14 mouse cellular contexts compared by ENCODE assay signal in the genomic region with DNA sequence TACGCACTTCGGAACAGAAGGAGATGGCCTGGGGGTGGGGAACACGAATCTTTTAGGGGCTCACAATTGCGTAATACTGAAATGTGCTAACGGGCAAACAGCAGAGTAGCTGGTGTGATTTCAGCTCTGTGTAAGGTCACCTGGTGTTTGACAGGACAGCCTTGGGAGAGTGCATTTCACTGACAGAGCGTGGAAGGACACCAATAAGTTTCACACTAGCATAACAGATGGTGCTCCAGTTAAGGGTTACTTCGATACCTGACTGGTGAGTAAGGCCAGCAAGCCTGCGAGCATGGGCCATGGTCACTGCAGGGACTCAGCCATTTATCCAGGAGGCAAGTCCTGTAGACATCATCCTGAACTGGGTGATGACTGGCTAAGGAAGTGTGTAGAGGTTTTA. TPM values are rescaled to one million over a fixed set of nuclear protein-coding genes. Genes with fewer than 3 reads are reported as not detected.
A peak's percentile ranks its signal among the peaks of the same experiment; 100 is the strongest.
DNase-seq lines count a peak whose midpoint lies in the region; ATAC-seq and TF ChIP-seq lines count a peak whose summit lies in the region.
"Had no signal": no experiment of that assay in that cellular context is flagged by ENCODE, and none has a peak within 500 bp of the region (broad histone marks: within the 10 kb centered on the region; RNA-seq: fewer than 3 reads in every experiment).

No protein-coding gene starts in this region.

- H3K27ac ChIP-seq in heart, embryonic 10.5 days: peak overlapping the region; percentile 73
- H3K27ac ChIP-seq in kidney, embryonic 15.5 days: peak overlapping the region; percentile 77
- no peak overlapping the region for H3K27ac ChIP-seq in embryonic facial prominence, embryonic 10.5 days (replicated peaks)

- H3K36me3 ChIP-seq in heart, embryonic 10.5 days: no peaks in the 10 kb centered on the region
- no peaks in the 10 kb centered on the region for H3K36me3 ChIP-seq in kidney, embryonic 15.5 days
- H3K36me3 ChIP-seq in E14TG2a.4 (ENCODE audit: insufficient read depth, low read length): peaks cover 100% of the 10 kb centered on the region
- no peaks in the 10 kb centered on the region for H3K36me3 ChIP-seq in embryonic facial prominence, embryonic 10.5 days (replicated peaks)
- H3K36me3 ChIP-seq: limb, embryonic 12.5 days had no signal

- WGBS in heart, embryonic 10.5 days: 67% methylated on average over 8 of the region's 8 CpGs
- 41% methylated on average over 8 of the region's 8 CpGs for WGBS in kidney, embryonic 15.5 days
- WGBS in embryonic facial prominence, embryonic 10.5 days: 78% methylated on average over 8 of the region's 8 CpGs

- H3K27me3 ChIP-seq in heart, embryonic 10.5 days (ENCODE audit: insufficient read depth, poor library complexity, severe bottlenecking): no peaks in the 10 kb centered on the region
- H3K27me3 ChIP-seq in kidney, embryonic 15.5 days: no peaks in the 10 kb centered on the region
- no peaks in the 10 kb centered on the region for H3K27me3 ChIP-seq in E14TG2a.4 (ENCODE audit: insufficient read depth, low read length)
- no peaks in the 10 kb centered on the region for H3K27me3 ChIP-seq in embryonic facial prominence, embryonic 10.5 days (replicated peaks; ENCODE audit: low read depth, poor library complexity, severe bottlenecking)
- H3K27me3 ChIP-seq: limb, embryonic 12.5 days had no signal

- no peak; the same call in 1 of the 2 replicates for ATAC-seq in kidney, embryonic 15.5 days (replicated peaks; ENCODE audit: low FRiP score)
- peak; percentile 36 for ATAC-seq in granulocyte monocyte progenitor cell, adult 5-6 weeks (replicated peaks; ENCODE audit: poor library complexity, severe bottlenecking)
- ATAC-seq: forebrain, embryonic 16.5 days had no signal

- H3K4me1 ChIP-seq in heart, embryonic 10.5 days: peaks cover 77% of the 10 kb centered on the region
- H3K4me1 ChIP-seq in kidney, embryonic 15.5 days: peaks cover 84% of the 10 kb centered on the region
- H3K4me1 ChIP-seq in E14TG2a.4 (replicated peaks; ENCODE audit: low read depth, low read length): peaks cover 100% of the 10 kb centered on the region
- H3K4me1 ChIP-seq in embryonic facial prominence, embryonic 10.5 days: peaks cover 41% of the 10 kb centered on the region

- no peak overlapping the region for H3K9ac ChIP-seq in kidney, embryonic 15.5 days
- H3K9ac ChIP-seq: limb, embryonic 12.5 days had no signal

- H3K4me2 ChIP-seq in kidney, embryonic 15.5 days: no peak overlapping the region
- H3K4me2 ChIP-seq: limb, embryonic 12.5 days had no signal

- H3K9me3 ChIP-seq in heart, embryonic 10.5 days: no peaks in the 10 kb centered on the region
- no peaks in the 10 kb centered on the region for H3K9me3 ChIP-seq in kidney, embryonic 15.5 days (replicated peaks)
- H3K9me3 ChIP-seq in E14TG2a.4 (ENCODE audit: low read length): no peaks in the 10 kb centered on the region
- no peaks in the 10 kb centered on the region for H3K9me3 ChIP-seq in embryonic facial prominence, embryonic 10.5 days
- H3K9me3 ChIP-seq: G1E; limb, embryonic 12.5 days had no signal

- intact Hi-C loops in heart, postnatal 36 days (cut with DNase I): no loop called here

- no peak for DNase-seq in heart, embryonic 10.5 days (ENCODE audit: low spot score)
- no peak for DNase-seq in heart, postnatal 36 days
- DNase-seq in kidney, adult 8-10 months: no peak
- DNase-seq in embryonic facial prominence, embryonic 10.5 days (ENCODE audit: low spot score): no peak
- no peak for DNase-seq in right cerebral cortex, postnatal 10 days (ENCODE audit: low spot score in 2 of 2)
- DNase-seq: adrenal gland, adult 2 months; cerebellum, postnatal 10 days; right cerebral cortex, adult 18-20 months had no signal

- no peak for TF ChIP-seq CTCF in E14TG2a.4 (conservative IDR thresholded peaks at IDR 0.05; ENCODE audit: low read length)

- H3K4me3 ChIP-seq in heart, embryonic 10.5 days: no peak overlapping the region
- no peak overlapping the region for H3K4me3 ChIP-seq in kidney, embryonic 15.5 days (replicated peaks)
- H3K4me3 ChIP-seq in E14TG2a.4 (replicated peaks; ENCODE audit: low read length): peak overlapping the region; percentile 5; the same call in 1 of the 2 replicates
- H3K4me3 ChIP-seq in embryonic facial prominence, embryonic 10.5 days: no peak overlapping the region
- H3K4me3 ChIP-seq: limb, embryonic 12.5 days had no signal

RNA-seq across cellular contexts. Expression of a gene that starts 18.7 kb away (rescaled TPM):
- polyA plus RNA-seq in heart, embryonic 10.5 days (2016; fragmentation: Nextera tagmentation; extraction: Ambion mirVana): 13.1 and 17.8 TPM in 2 replicates
- total RNA-seq in heart, postnatal 36 days (2021): 10 to 100 TPM; 30.2 to 41.1 TPM
- polyA plus RNA-seq in kidney, embryonic 15.5 days (2015; fragmentation: Nextera tagmentation; extraction: Ambion mirVana): 22.1 and 22.8 TPM in 2 replicates
- total RNA-seq in granulocyte monocyte progenitor cell, adult 5-6 weeks (2014; fragmentation: Nextera tagmentation): 32.6 and 53.3 TPM in 2 replicates
- total RNA-seq in granulocyte monocyte progenitor cell, adult 5-6 weeks (2017): 38.8 and 72.7 TPM in 2 replicates
- polyA plus RNA-seq in embryonic facial prominence, embryonic 10.5 days (2016; fragmentation: Nextera tagmentation; extraction: Ambion mirVana): 15.5 and 18.8 TPM in 2 replicates
